Mouse (Mus musculus) limb, embryonic 11.5 days (tissue): ENCODE measurements at regions not wholly inside any gene's neighbourhood (a gene's known extent, or its start where the extent isn't known, plus 50 kb on each side); places are given as distances from the start of the nearest gene placed in this dataset.
"Not testable (repeated sequence)": the region's sequence is repeated elsewhere in the genome, so short reads cannot be mapped to it uniquely, and the experiment has no call there.

ENCODE experiments used
- ATAC-seq: fragments of 200-750 bp; cut with Nextera tagmentation; 2 replicates; pipeline ENCODE4 v1.8.0; 2017; ENCODE audit warnings: low read depth; ENCODE audit not compliant: insufficient number of reproducible peaks, low FRiP score, low TSS enrichment
- DNase-seq: peaks from one replicate; pipeline ENCODE4 v3.0.0-alpha.2; 2015; ENCODE audit warnings: low spot score
- H3K27ac ChIP-seq: fragments of 300-500 bp; sonication (generic); replicated peaks from 2 replicates; pipeline ENCODE4 v1.5.1; 2014; ENCODE audit warnings: low read depth, mild to moderate bottlenecking, low read length
- H3K27me3 ChIP-seq: fragments of 300-500 bp; sonication (generic); 2 replicates; pipeline ENCODE4 v1.6.1; 2014; ENCODE audit warnings: mild to moderate bottlenecking, low read length, mixed read lengths; ENCODE audit not compliant: control insufficient read depth, insufficient read depth
- H3K36me3 ChIP-seq: fragments of 300-500 bp; sonication (generic); 2 replicates; pipeline ENCODE4 v1.6.1; 2014; ENCODE audit warnings: mild to moderate bottlenecking, low read length, moderate library complexity, mixed read lengths; ENCODE audit not compliant: control insufficient read depth, insufficient read depth
- H3K4me1 ChIP-seq: fragments of 300-500 bp; sonication (generic); 2 replicates; pipeline ENCODE4 v1.6.1; 2014; ENCODE audit warnings: low read length, mixed read lengths; ENCODE audit not compliant: control insufficient read depth, insufficient read depth
- H3K4me2 ChIP-seq: fragments of 300-500 bp; sonication (generic); 2 replicates; pipeline ENCODE4 v1.6.1; 2014; ENCODE audit warnings: low read depth, mild to moderate bottlenecking, moderate library complexity; ENCODE audit not compliant: severe bottlenecking
- H3K4me3 ChIP-seq: fragments of 300-500 bp; sonication (generic); 2 replicates; pipeline ENCODE4 v1.5.1; 2014; ENCODE audit warnings: low read depth, low read length
- H3K9ac ChIP-seq: fragments of 300-500 bp; sonication (generic); 2 replicates; pipeline ENCODE4 v1.6.1; 2014; ENCODE audit warnings: mild to moderate bottlenecking, low read length
- H3K9me3 ChIP-seq: fragments of 300-500 bp; sonication (generic); 2 replicates; pipeline ENCODE4 v1.6.1; 2016; ENCODE audit warnings: low read length; ENCODE audit not compliant: control insufficient read depth
- WGBS: fragments of 180-500 bp; shearing (Covaris S2); extraction: QIAGEN DNeasy Blood & Tissue Kit; methylation state at CpG from one replicate; pipeline ENCODE4 v1.1.7; 2014; 5-methylcytosine and 5-hydroxymethylcytosine counted together

DNA sequence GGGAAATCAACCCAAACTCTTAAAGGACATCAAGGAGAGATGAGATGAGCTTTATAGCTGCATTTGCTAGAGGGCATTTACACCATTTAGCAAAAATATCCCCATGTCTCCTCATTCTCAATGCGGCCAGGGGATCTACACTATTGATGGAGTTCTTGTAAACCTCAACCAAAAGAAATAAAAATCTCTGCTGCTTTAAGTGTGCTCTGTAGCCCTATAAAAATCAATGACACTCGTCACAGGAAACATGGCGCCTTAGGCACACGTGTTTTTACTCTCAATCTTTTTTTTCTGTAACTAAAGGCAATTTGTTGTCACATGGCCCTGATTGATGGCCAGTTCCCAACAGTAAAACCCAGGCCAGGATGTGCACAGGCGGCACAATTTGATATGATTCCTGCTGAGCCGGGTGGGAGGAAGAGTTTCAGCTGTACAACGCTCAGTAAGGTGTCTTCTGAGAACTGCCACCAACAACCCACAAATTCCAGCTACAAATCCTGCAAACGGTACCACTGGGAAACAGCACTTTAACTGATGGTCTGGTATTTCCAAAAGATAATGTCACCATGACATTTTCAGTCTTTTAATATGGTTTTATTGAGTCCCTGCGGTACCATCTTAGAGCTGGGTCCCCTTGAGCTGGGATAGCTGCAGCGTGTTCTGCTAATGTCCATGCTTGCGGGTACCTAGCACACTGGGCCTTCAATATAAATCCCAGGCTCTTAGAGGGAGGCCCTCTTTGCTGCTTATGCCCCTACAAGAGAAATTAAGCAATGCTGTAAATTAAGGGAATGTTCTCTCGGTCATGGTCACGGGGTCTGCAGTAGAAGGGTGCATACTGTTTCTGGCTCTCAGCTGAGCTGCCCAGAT lies 78.8 kb downstream of the Tpbg start:
- no peaks in the 10 kb centered on the region for H3K4me1 ChIP-seq
- H3K9me3 ChIP-seq = no peaks in the 10 kb centered on the region
- ATAC-seq (no peak), DNase-seq (peak; percentile 31)
- no peak overlapping the region for H3K9ac ChIP-seq
- no peak overlapping the region for H3K27ac ChIP-seq
- no peaks in the 10 kb centered on the region for H3K36me3 ChIP-seq
- no peak overlapping the region for H3K4me2 ChIP-seq
- H3K27me3 ChIP-seq = no peaks in the 10 kb centered on the region
- H3K4me3 ChIP-seq = no peak overlapping the region
- WGBS = 56% methylated on average over 13 of the region's 13 CpGs

DNA sequence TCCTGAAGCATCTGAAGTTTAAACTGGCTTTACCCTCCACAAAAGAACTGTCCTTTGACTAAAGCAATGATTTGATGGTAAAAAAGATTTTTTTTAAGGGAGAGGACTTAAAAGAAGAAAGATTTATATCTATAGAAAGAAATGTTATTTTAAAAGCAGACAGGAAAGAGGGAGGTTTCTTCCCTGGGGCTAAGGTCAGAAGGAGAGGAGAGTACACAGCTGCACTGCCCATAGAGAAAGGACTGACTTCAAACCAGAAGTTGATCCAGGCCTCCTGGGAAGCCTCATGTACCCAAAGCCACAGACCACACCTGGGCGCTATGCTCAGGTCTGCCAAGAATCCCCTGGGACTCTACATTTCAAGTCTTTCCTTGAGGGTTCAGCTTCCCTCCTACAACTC lies 83.1 kb downstream of the Tpbg start:
- no peak overlapping the region for H3K9ac ChIP-seq
- no peaks in the 10 kb centered on the region for H3K4me1 ChIP-seq
- H3K9me3 ChIP-seq = no peaks in the 10 kb centered on the region
- ATAC-seq = no peak
- 81% methylated on average over 1 of the region's 1 CpGs for WGBS
- DNase-seq = no peak
- H3K27ac ChIP-seq = no peak overlapping the region
- no peak overlapping the region for H3K4me2 ChIP-seq
- H3K27me3 ChIP-seq = no peaks in the 10 kb centered on the region
- no peaks in the 10 kb centered on the region for H3K36me3 ChIP-seq
- H3K4me3 ChIP-seq = no peak overlapping the region

DNA sequence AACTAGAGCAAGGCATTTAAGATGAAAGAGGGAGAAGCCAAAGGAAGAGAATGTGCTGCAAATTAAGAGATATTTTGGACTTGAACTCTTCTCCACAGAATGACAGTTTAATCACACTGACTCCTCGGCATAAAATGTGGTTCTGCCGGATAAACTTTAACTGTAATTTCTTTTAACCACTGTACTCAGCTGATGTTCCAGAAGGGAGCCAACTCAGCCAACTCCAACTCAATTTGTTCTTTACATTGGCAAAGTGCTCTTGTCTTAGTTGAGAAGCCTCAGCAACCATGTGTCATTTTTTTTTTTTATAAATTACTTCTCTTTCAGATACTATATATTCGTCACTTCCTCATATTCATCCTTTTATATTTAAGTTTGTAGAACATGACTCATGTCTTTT lies 90.0 kb downstream of the Tpbg start:
- DNase-seq = no peak
- Histone ChIP-seq H3K9me3 (no peaks in the 10 kb centered on the region), H3K36me3 (no peaks in the 10 kb centered on the region), H3K27ac (no peak overlapping the region), H3K4me3 (no peak overlapping the region), H3K4me2 (no peak overlapping the region), H3K4me1 (no peaks in the 10 kb centered on the region), H3K9ac (no peak overlapping the region), H3K27me3 (no peaks in the 10 kb centered on the region)
- no peak for ATAC-seq
- 86% methylated on average over 3 of the region's 3 CpGs for WGBS

GRCm38 (mm10) chr9:85943066-85943684 lies 101.0 kb downstream of the Tpbg start:
- not testable (repeated sequence) for DNase-seq, H3K4me1 ChIP-seq, H3K27ac ChIP-seq, H3K27me3 ChIP-seq, H3K4me3 ChIP-seq, H3K9ac ChIP-seq, H3K36me3 ChIP-seq, H3K4me2 ChIP-seq, H3K9me3 ChIP-seq, ATAC-seq
- 90% methylated on average over 14 of the region's 14 CpGs for WGBS

GRCm38 (mm10) chr9:85948495-85949137 lies 106.4 kb downstream of the Tpbg start:
- no peaks in the 10 kb centered on the region for H3K4me1 ChIP-seq
- no peak overlapping the region for H3K4me2 ChIP-seq
- no peaks in the 10 kb centered on the region for H3K27me3 ChIP-seq
- no peak for ATAC-seq
- H3K4me3 ChIP-seq = no peak overlapping the region
- H3K9ac ChIP-seq = no peak overlapping the region
- DNase-seq = no peak
- H3K27ac ChIP-seq = no peak overlapping the region
- H3K9me3 ChIP-seq = no peaks in the 10 kb centered on the region
- 80% methylated on average over 12 of the region's 12 CpGs for WGBS
- no peaks in the 10 kb centered on the region for H3K36me3 ChIP-seq

- Histone ChIP-seq H3K4me2 (no peak overlapping the region), H3K27ac (no peak overlapping the region), H3K4me3 (no peak overlapping the region), H3K4me1 (no peaks in the 10 kb centered on the region), H3K36me3 (no peaks in the 10 kb centered on the region), H3K9me3 (no peaks in the 10 kb centered on the region), H3K9ac (no peak overlapping the region), H3K27me3 (no peaks in the 10 kb centered on the region)
- ATAC-seq (no peak), DNase-seq (no peak)
- 86% methylated on average over 2 of the region's 2 CpGs for WGBS
These were observed 109.6 kb downstream of the Tpbg start for GRCm38 (mm10) chr9:85951777-85952176.

DNA sequence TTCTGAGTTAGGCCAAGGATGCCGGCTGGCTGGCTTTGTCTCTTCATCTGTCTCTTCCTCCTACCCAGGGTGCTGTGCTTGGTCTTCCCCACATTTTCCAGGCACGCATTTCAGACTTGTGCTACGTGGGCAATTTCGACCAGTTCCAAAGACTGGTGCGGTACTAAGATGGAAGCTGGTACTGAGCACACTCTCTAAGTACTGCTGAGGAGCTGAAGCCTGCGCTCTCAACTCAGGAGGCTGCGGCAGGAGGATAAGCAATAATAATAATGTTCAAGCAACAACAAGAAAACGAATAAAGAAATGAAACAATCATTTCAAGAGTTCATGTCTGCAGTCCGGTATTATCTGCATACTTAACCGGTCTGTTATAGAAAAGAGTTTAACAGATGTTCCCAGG lies 127.9 kb downstream of the Tpbg start:
- no peak for DNase-seq
- Histone ChIP-seq H3K4me1 (no peaks in the 10 kb centered on the region), H3K9me3 (no peaks in the 10 kb centered on the region), H3K4me2 (no peak overlapping the region), H3K27me3 (no peaks in the 10 kb centered on the region), H3K27ac (no peak overlapping the region), H3K36me3 (no peaks in the 10 kb centered on the region), H3K9ac (no peak overlapping the region), H3K4me3 (no peak overlapping the region)
- ATAC-seq = no peak
- WGBS = 90% methylated on average over 10 of the region's 10 CpGs

DNA sequence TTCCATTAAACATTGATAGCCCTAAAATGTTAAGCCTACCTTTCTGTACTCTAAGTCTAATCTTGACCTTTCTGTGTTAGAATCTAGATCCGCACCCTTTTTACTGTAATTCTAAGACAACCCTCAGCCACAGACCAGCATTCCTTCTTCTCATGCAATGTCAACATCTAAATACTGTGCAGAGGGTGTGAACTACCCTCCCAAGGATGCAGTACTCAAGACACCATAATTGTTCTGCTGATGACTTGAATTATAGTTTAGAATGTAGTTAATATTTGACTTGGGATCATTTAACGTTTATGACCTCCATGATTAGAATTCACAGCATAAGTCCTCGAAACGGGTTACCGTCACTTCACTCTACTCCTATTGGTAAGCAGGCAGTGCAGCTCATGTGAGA lies 139.2 kb downstream of the Tpbg start:
- 93% methylated on average over 5 of the region's 5 CpGs for WGBS
- H3K36me3 ChIP-seq = no peaks in the 10 kb centered on the region
- no peak overlapping the region for H3K4me3 ChIP-seq
- H3K9me3 ChIP-seq = no peaks in the 10 kb centered on the region
- DNase-seq (no peak), ATAC-seq (no peak)
- no peaks in the 10 kb centered on the region for H3K27me3 ChIP-seq
- no peak overlapping the region for H3K4me2 ChIP-seq
- H3K27ac ChIP-seq = no peak overlapping the region
- H3K9ac ChIP-seq = no peak overlapping the region
- H3K4me1 ChIP-seq = no peaks in the 10 kb centered on the region
